Mouse (Mus musculus): Measurements from ENCODE around the gene Ier5.

Ier5 gene

GRCm38 (mm10) chr1:155077675-155078074, 21.8 kb downstream of the Ier5 start:
- no peak for DNase-seq (ENCODE audit: low spot score)

GRCm38 (mm10) chr1:155075856-155076255, 23.6 kb downstream of the Ier5 start:
- no peak for DNase-seq (ENCODE audit: low spot score)

GRCm38 (mm10) chr1:155074856-155075255, 24.6 kb downstream of the Ier5 start:
- no peak for DNase-seq (ENCODE audit: low spot score)

GRCm38 (mm10) chr1:155073905-155074304, 25.5 kb downstream of the Ier5 start:
- no peak for DNase-seq (ENCODE audit: low spot score)

- DNase-seq (ENCODE audit: low spot score) = no peak
Observed at GRCm38 (mm10) chr1:155073133-155073532, 26.3 kb downstream of the Ier5 start.

- DNase-seq (ENCODE audit: low spot score) = no peak
Observed at GRCm38 (mm10) chr1:155071287-155071876, 28.1 kb downstream of the Ier5 start.

GRCm38 (mm10) chr1:155070561-155071286, 28.7 kb downstream of the Ier5 start:
- no peak for DNase-seq (ENCODE audit: low spot score)

- DNase-seq (ENCODE audit: low spot score) = no peak
Observed at GRCm38 (mm10) chr1:155069696-155070095, 29.7 kb downstream of the Ier5 start.

- no peak for DNase-seq (ENCODE audit: low spot score)
Observed at GRCm38 (mm10) chr1:155066196-155066595, 33.2 kb downstream of the Ier5 start.

GRCm38 (mm10) chr1:155065068-155065701, 34.3 kb downstream of the Ier5 start:
- no peak for DNase-seq (ENCODE audit: low spot score)

- DNase-seq (ENCODE audit: low spot score) = no peak
Observed at GRCm38 (mm10) chr1:155064649-155065048, 34.8 kb downstream of the Ier5 start.

- no peak for DNase-seq (ENCODE audit: low spot score)
Observed at GRCm38 (mm10) chr1:155064111-155064510, 35.3 kb downstream of the Ier5 start.

GRCm38 (mm10) chr1:155062963-155063362, 36.5 kb downstream of the Ier5 start:
- no peak for DNase-seq (ENCODE audit: low spot score)

GRCm38 (mm10) chr1:155062057-155062456, 37.4 kb downstream of the Ier5 start:
- no peak for DNase-seq (ENCODE audit: low spot score)

- DNase-seq (ENCODE audit: low spot score) = no peak
Observed at GRCm38 (mm10) chr1:155060832-155061801, 38.3 kb downstream of the Ier5 start.

GRCm38 (mm10) chr1:155060261-155060660, 39.2 kb downstream of the Ier5 start:
- DNase-seq (ENCODE audit: low spot score) = no peak

GRCm38 (mm10) chr1:155059505-155059904, 39.9 kb downstream of the Ier5 start:
- no peak for DNase-seq (ENCODE audit: low spot score)

- no peak for DNase-seq (ENCODE audit: low spot score)
Observed at GRCm38 (mm10) chr1:155058099-155059012, 41.1 kb downstream of the Ier5 start.

GRCm38 (mm10) chr1:155056166-155056565, 43.3 kb downstream of the Ier5 start:
- no peak for DNase-seq (ENCODE audit: low spot score)

- DNase-seq (ENCODE audit: low spot score) = no peak
Observed at GRCm38 (mm10) chr1:155055041-155055440, 44.4 kb downstream of the Ier5 start.

GRCm38 (mm10) chr1:155054366-155054965, 45.0 kb downstream of the Ier5 start:
- no peak for DNase-seq (ENCODE audit: low spot score)

Data from urinary bladder, postnatal 10 days (tissue).